Mouse (Mus musculus) megakaryocyte progenitor cell, adult 5-6 weeks (primary cell): ENCODE results near the gene Cds1. TPM values are rescaled to one million over a fixed set of nuclear protein-coding genes. Genes with fewer than 3 reads are reported as not detected.

Experiments
- ATAC-seq: replicated peaks from 2 replicates; pipeline ENCODE4 v1.8.0; 2016; ENCODE audit warnings: mild to moderate bottlenecking, moderate TSS enrichment, inconsistent platforms; ENCODE audit not compliant: poor library complexity
- total RNA-seq, 2 experiments: library from RNA; stranded (forward) in 1 of 2; stranded (reverse) in 1 of 2; fragments of 157-497, 149-512 nt in 1 of 2; fragments of 200-1000 nt in 1 of 2; gene quantifications; 2 replicates each; pipeline versions ENCODE4 v1.2.3 to v1.2.4; 2015 to 2017

Cds1 gene
- 7.9 and 10.8 TPM in 2 replicates for total RNA-seq (2015)
- 7.4 and 7.8 TPM in 2 replicates for total RNA-seq (2017)

DNA sequence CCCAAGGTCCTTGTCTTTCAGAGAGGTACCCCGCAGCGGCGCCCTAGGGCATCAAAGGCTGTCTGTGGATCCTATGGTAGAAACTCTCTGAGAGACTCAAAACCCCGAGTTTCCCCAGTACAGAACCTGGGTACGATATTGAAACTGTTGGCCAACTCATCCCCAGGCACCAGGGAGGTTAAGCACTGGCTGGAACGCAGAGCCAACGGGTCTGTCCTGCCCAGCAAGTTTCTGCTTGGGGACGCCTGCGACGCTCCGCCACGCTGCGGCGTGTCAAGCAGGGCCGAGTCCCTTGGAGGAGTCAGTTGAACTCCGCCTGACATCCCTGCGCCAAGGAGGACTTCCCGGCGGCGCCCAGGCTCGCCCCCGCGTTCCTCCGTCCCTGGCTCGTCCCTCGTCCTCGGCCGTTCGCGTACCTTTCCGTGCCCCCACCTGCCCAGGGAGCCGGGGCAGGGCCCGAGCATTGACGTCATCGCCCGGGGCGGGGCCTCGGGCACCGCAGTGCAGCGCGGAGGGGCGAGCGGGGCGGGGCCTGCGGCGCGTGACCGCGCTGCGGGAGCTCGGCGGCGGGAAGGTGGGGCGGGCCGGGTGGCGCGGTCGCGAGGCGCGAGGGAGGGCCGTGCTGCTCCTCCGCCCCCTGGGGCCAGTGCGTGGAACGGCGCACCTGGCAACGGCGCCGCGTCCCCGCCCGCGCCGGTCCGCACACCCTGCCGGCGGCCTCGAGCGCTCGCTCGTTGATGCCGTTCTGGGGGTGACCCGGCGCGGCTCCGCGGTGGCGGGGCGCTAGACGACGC is at the start of gene Cds1:
Cds1 (plus strand) TSS at position 577 of the 794 bp plus-strand sequence.
- peak; percentile 54 for ATAC-seq

DNA sequence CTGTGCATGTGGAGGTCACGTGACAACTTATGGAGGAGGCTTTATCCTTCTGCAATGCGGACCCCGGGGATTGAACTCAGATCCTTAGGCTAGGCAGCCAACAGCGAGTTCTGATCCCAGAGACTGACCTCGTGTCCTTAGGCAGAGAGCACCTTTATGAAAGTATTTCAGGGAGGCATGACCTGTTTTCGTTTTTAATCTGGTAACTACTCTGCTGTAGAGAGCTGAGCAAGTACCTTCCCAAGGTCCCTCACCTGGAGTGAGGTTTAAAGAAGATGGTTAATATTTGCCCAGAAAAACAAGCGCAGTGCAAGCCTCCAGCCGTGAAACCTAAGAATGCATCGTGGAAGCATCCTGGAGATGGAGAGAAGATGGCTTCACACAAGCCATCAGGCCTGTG is 40.7 kb upstream of the Cds1 start:
- ATAC-seq: no peak

- no peak for ATAC-seq
These were observed 40.2 kb upstream of the Cds1 start for GRCm38 (mm10) chr5:101724756-101725155.

DNA sequence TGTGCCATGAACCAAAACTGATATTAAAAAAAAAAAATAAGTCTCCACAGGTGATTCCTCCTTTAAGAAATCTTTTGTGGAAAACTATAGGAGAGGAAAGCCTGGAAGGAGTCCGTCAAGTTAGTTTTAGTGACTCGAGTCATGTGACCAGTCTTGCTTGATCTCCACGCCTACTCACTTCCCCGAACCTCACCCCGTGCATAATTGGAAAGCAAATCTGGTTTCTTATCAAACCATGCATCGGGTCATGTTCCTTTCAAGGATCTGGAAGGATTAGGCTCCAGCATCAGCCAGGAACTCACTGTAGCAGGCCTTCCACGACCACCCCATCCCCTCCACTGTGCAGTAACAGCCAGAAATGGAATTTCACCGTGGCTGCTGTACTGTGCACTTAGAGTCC is 39.2 kb upstream of the Cds1 start:
- no peak for ATAC-seq

GRCm38 (mm10) chr5:101726371-101726770 is 38.6 kb upstream of the Cds1 start:
- ATAC-seq: no peak

GRCm38 (mm10) chr5:101728304-101728905 is 36.5 kb upstream of the Cds1 start:
- ATAC-seq: no peak

GRCm38 (mm10) chr5:101737341-101737740 is 27.6 kb upstream of the Cds1 start:
- no peak for ATAC-seq

- no peak for ATAC-seq
These were observed 24.3 kb upstream of the Cds1 start for GRCm38 (mm10) chr5:101740471-101741223.

DNA sequence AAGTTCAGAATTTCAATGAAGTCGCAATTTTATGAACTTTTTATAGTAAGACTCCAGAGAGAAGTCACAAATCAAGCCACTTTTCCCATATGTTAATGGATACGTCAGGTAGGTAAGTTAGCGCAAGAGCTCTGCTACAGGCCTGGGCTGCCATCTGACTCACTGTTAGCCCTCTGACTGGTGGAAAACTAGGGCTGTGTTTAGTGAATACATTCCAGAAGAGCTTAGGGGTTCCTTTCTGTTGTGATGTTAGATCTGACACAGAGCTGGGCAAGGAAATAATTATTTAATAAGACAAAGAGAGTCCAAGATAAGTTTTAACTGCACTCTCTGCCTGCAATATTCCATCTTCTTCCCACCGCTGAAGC is 23.7 kb upstream of the Cds1 start:
- ATAC-seq: no peak

- ATAC-seq: no peak
These were observed 22.9 kb upstream of the Cds1 start for GRCm38 (mm10) chr5:101742014-101742413.

GRCm38 (mm10) chr5:101742425-101742824 is 22.5 kb upstream of the Cds1 start:
- no peak for ATAC-seq

DNA sequence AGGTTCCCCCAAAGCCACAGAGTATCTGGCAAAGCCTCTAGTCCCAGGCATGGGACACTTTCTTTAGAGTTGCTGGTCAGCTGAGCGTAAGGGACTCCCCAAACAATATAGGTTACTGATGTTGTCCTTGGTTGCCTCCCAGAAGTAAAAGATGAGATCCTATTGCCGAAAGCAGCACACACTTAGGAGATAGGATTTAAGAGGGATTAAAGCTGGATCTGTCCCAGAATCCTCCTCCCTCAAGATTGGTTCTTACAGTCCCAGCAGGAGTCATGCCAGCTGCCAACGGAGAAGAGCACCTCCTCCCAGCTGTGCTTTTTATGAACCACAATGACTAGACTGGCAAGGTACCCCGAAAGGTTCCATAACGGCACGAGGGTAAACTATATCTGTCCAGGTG is 20.0 kb upstream of the Cds1 start:
- no peak for ATAC-seq

GRCm38 (mm10) chr5:101753680-101754079 is 11.2 kb upstream of the Cds1 start:
- ATAC-seq: peak; percentile 99

DNA sequence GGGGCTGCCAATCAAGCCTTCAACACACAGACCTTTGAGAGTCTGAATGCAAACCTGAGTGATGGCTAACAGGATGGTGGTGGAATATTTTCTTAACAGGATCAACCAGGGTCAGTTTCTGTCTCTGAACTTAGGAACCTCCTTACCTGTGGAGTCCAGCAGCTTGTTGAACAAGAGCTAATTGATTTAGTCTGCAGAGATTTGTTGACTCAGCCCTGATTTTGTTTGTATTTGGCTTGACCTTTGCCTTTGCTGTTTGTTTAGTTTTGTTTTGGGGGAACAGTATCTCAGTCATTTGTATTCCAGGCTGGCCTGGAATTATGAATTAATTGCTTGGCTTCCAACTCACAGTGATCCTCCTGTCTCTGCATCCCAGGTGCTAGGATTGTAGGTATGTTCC is 7.3 kb upstream of the Cds1 start:
- ATAC-seq: no peak

DNA sequence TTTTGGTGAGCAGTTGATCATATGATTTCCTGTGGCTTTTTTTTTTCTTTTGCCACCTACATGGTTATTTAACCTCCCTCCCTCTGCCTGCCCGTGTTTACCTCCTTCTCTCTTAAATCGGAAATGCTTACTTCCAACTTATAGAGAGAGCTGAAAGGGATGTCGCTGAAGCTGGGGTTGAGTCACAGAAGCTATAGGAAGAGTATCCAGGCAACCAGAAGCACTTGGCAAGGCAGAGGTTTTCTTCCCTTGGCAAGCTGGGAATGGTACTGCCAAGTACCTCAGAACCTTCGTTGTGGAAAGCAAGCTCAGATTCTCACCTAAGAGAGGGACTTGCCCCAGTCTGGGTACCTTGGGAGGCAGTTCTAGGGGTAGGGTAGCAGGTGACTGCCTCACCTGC is 3.2 kb upstream of the Cds1 start:
- ATAC-seq: no peak

GRCm38 (mm10) chr5:101763571-101763970 is 1.4 kb upstream of the Cds1 start:
- ATAC-seq: peak; percentile 20

DNA sequence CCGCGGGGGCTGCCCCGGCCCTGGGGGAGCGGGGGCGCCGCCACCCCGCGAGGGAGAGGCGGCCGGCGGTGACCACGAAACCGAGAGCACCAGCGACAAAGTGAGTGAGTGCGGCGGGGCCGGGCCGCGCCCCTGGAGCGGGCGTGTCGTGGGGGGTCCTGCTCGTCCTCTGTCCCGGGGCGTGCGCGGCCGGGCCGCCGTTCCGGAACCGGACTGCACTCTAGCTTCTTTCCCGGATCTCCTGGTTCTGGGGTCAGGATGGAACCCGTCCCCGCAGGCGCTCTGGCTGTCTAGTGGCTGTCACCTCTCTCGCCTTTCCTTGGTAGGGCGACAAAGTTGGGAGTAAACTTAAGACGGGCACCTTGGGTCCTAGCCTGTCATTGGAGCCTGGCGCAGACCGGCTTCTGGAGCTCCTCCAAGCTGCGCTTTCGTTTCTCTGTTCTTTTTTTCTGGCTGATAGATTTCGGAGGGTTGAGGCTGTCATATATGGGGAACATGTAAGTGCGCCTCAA is 516 bp downstream of the Cds1 start:
- ATAC-seq: peak; percentile 29

- ATAC-seq: peak; percentile 45
These were observed 1.3 kb downstream of the Cds1 start for GRCm38 (mm10) chr5:101766248-101766647.

DNA sequence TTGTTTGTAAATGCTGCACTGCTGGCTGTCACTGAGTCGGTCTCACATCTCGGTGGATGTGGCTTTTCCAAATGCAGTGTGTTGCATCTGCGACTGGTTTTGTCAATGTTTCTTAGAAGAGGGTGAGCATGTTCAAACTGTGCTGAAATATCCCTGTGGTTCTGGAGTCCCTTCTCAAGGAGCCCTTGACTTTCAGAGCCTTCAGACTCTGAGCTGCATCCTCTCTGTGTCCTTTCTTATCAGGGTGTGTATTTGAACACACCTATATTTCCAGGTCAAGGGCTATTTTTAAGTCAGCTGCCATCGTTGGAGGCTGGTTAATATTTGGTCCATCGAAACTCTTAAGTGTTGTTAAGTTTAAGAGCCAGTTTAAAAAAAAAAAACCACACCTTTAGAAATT is 2.2 kb downstream of the Cds1 start:
- no peak for ATAC-seq

- ATAC-seq: no peak
These were observed 2.6 kb downstream of the Cds1 start for GRCm38 (mm10) chr5:101767486-101767885.

- ATAC-seq: no peak
These were observed 3.6 kb downstream of the Cds1 start for GRCm38 (mm10) chr5:101768558-101768957.

DNA sequence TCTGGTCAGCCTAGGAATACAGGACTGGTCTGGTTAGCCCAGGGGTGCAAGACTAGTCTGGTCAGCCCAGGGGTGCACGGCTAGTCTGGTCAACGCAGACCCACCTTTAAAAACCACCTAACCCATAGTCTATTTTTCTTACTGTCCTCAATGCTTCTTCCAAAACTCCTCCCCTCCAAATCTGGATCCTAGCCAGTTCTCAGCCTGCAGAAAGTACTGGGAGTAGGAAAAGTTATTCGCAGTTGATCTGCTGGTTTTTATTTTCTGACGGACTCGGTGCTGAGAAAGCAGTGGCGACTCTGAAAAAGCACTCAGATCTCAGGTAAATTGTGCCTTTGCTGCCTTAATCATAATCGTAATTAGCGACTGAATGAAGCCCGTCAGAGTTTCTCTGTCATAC is 7.7 kb downstream of the Cds1 start:
- ATAC-seq: no peak
